Mouse (Mus musculus): ENCODE measurements at regions not wholly inside any gene's neighbourhood (a gene's known extent, or its start where the extent isn't known, plus 50 kb on each side); places are given as distances from the start of the nearest gene placed in this dataset.

- DNase-seq (ENCODE audit: low read depth, low spot score), result no peak
These were observed 55.8 kb upstream of the Ccn6 start for GRCm38 (mm10) chr10:39219366-39219765.

- DNase-seq (ENCODE audit: low read depth, low spot score), result no peak
These were observed 54.6 kb upstream of the Ccn6 start for GRCm38 (mm10) chr10:39218151-39218550.

GRCm38 (mm10) chr10:39216142-39216904 lies 52.7 kb upstream of the Ccn6 start:
- DNase-seq (ENCODE audit: low read depth, low spot score), result no peak

- no peak for DNase-seq (ENCODE audit: low read depth, low spot score)
These were observed 51.0 kb upstream of the Ccn6 start for GRCm38 (mm10) chr10:39214563-39214962.
